Mouse (Mus musculus) kidney, adult 2 months (tissue): ENCODE data around the gene Ptprm. TPM values are rescaled to one million over a fixed set of nuclear protein-coding genes. Genes with fewer than 3 reads are reported as not detected.
A peak's percentile ranks its signal among the peaks of the same experiment; 100 is the strongest.

Experiments used
- DNase-seq: peaks from one replicate; pipeline ENCODE4 v3.0.0; 2021
- H3K27ac ChIP-seq: fragments of 200-500 bp; 2 replicates; pipeline ENCODE4 v1.5.1; 2012; ENCODE audit warnings: low read depth, low read length, control low read depth, inconsistent platforms; ENCODE audit not compliant: insufficient read depth
- H3K27me3 ChIP-seq: fragments of 200-500 bp; replicated peaks from 2 replicates; pipeline ENCODE4 v1.6.1; 2012; ENCODE audit warnings: mild to moderate bottlenecking, moderate library complexity, low read length, inconsistent platforms; ENCODE audit not compliant: control insufficient read depth, insufficient read depth
- H3K36me3 ChIP-seq: fragments of 200-500 bp; 2 replicates; pipeline ENCODE4 v1.6.1; 2012; ENCODE audit warnings: mild to moderate bottlenecking, moderate library complexity, low read length, inconsistent platforms; ENCODE audit not compliant: control insufficient read depth, insufficient read depth
- H3K4me1 ChIP-seq: fragments of 200-500 bp; 2 replicates; pipeline ENCODE4 v1.6.1; 2011; ENCODE audit warnings: low read length; ENCODE audit not compliant: control insufficient read depth, insufficient read depth
- H3K4me3 ChIP-seq: fragments of 200-500 bp; 2 replicates; pipeline ENCODE4 v1.5.1; 2011; ENCODE audit warnings: mild to moderate bottlenecking, low read depth, low read length, control low read depth; ENCODE audit not compliant: insufficient read depth
- CTCF ChIP-seq: fragments of 200-500 bp; conservative IDR thresholded peaks from 2 replicates; pipeline ENCODE4 v1.5.1; 2011; ENCODE audit warnings: low read depth, mild to moderate bottlenecking, control low read depth, low read length, moderate library complexity, mixed read lengths; ENCODE audit not compliant: insufficient read depth, insufficient read length
- POLR2A ChIP-seq: fragments of 200-500 bp; IDR thresholded peaks from one replicate; pipeline ENCODE4 v1.6.1; 2011; ENCODE audit warnings: low read depth, low read length, control low read depth
- WGBS: fragments of 180-500 bp; shearing (Covaris S2); methylation state at CpG from one replicate; pipeline ENCODE4 v1.1.7; 2018; 5-methylcytosine and 5-hydroxymethylcytosine counted together
- polyA plus RNA-seq: library from polyadenylated mRNA; depleted of rRNA; stranded (reverse); fragments of >200 nt; gene quantifications from 2 replicates; pipeline ENCODE4 v1.2.3, GENCODE M21; 2012

Ptprm gene
- polyA plus RNA-seq, 1 experiment, result 9.6 TPM

GRCm38 (mm10) chr17:67089611-67090010 is 264.6 kb downstream of the Ptprm start:
- Histone ChIP-seq H3K4me3 (no peak overlapping the region), H3K36me3 (no peaks in the 10 kb centered on the region), H3K4me1 (no peaks in the 10 kb centered on the region), H3K27me3 (no peaks in the 10 kb centered on the region), H3K27ac (no peak overlapping the region)
- DNase-seq, result no peak
- TF ChIP-seq POLR2A (no peak), CTCF (no peak)
- WGBS, result 56% methylated on average over 3 of the region's 3 CpGs

GRCm38 (mm10) chr17:67087585-67087984 is 266.7 kb downstream of the Ptprm start:
- no peak for TF ChIP-seq POLR2A
- TF ChIP-seq CTCF, result 0 out of 2 replicates have a peak, but pooled peaks have one; percentile 26
- Histone ChIP-seq H3K36me3 (no peaks in the 10 kb centered on the region), H3K4me1 (no peaks in the 10 kb centered on the region), H3K4me3 (no peak overlapping the region), H3K27ac (no peak overlapping the region), H3K27me3 (no peaks in the 10 kb centered on the region)
- no peak for DNase-seq
- whole genome bisulfite sequencing, result 68% methylated on average over 5 of the region's 5 CpGs

GRCm38 (mm10) chr17:67086811-67087210 is 267.4 kb downstream of the Ptprm start:
- Histone ChIP-seq H3K36me3 (no peaks in the 10 kb centered on the region), H3K4me1 (no peaks in the 10 kb centered on the region), H3K4me3 (no peak overlapping the region), H3K27ac (no peak overlapping the region), H3K27me3 (no peaks in the 10 kb centered on the region)
- DNase-seq, result no peak
- TF ChIP-seq CTCF (no peak), POLR2A (no peak)
- WGBS, result 73% methylated on average over 2 of the region's 2 CpGs

- H3K27ac ChIP-seq, result no peak overlapping the region
- H3K4me3 ChIP-seq, result no peak overlapping the region
- 67% methylated on average over 4 of the region's 4 CpGs for WGBS
- TF ChIP-seq POLR2A (no peak), CTCF (no peak)
- no peaks in the 10 kb centered on the region for H3K36me3 ChIP-seq
- H3K4me1 ChIP-seq, result no peaks in the 10 kb centered on the region
- no peaks in the 10 kb centered on the region for H3K27me3 ChIP-seq
- DNase-seq, result no peak
Measured at GRCm38 (mm10) chr17:67084501-67084900, 269.8 kb downstream of the Ptprm start.

GRCm38 (mm10) chr17:67084093-67084492 is 270.2 kb downstream of the Ptprm start:
- H3K27me3 ChIP-seq, result no peaks in the 10 kb centered on the region
- WGBS, result 61% methylated on average over 5 of the region's 5 CpGs
- no peak overlapping the region for H3K4me3 ChIP-seq
- no peak overlapping the region for H3K27ac ChIP-seq
- no peaks in the 10 kb centered on the region for H3K4me1 ChIP-seq
- no peak for DNase-seq
- TF ChIP-seq CTCF (no peak), POLR2A (no peak)
- no peaks in the 10 kb centered on the region for H3K36me3 ChIP-seq

- no peaks in the 10 kb centered on the region for H3K27me3 ChIP-seq
- H3K36me3 ChIP-seq, result no peaks in the 10 kb centered on the region
- H3K4me1 ChIP-seq, result no peaks in the 10 kb centered on the region
- H3K4me3 ChIP-seq, result no peak overlapping the region
- DNase-seq, result no peak
- 59% methylated on average over 1 of the region's 1 CpGs for WGBS
- TF ChIP-seq CTCF (no peak), POLR2A (no peak)
- no peak overlapping the region for H3K27ac ChIP-seq
Measured at GRCm38 (mm10) chr17:67079570-67079969, 274.7 kb downstream of the Ptprm start.

- 41% methylated on average over 4 of the region's 4 CpGs for WGBS
- no peak for DNase-seq
- Histone ChIP-seq H3K36me3 (no peaks in the 10 kb centered on the region), H3K27ac (no peak overlapping the region), H3K4me1 (no peaks in the 10 kb centered on the region), H3K4me3 (no peak overlapping the region), H3K27me3 (no peaks in the 10 kb centered on the region)
- TF ChIP-seq CTCF (no peak), POLR2A (no peak)
Measured at GRCm38 (mm10) chr17:67073580-67073979, 280.7 kb downstream of the Ptprm start.
